ENCODE assay signal across 24 mouse cellular contexts in the genomic region with DNA sequence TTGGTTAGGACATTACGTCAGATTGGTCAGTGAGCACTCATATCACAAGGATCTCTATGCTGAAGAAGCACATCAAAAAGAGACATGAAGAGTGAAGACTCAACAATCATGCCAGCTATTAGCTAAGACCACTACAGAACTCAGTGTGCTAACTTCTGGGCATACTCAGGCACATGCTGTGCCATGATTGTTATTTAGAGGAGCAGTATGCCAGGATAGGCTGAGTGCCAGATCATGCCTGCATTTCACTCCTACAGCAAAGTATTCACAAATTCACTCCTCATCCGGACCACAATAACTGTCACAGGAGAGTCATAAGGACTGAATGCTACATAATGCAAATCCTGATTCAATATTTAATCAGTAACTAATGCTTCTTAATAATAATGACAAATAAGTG.
DNase-seq lines count a peak whose midpoint lies in the region; ATAC-seq and TF ChIP-seq lines count a peak whose summit lies in the region.
"Had no signal": no experiment of that assay in that cellular context is flagged by ENCODE, and none has a peak within 500 bp of the region (broad histone marks: within the 10 kb centered on the region; RNA-seq: fewer than 3 reads in every experiment).

No protein-coding gene starts in this region.

- no peak overlapping the region for H3K9ac ChIP-seq in forebrain, postnatal 0 days
- H3K9ac ChIP-seq in midbrain, embryonic 11.5 days (ENCODE audit: low read length): no peak overlapping the region
- no peak overlapping the region for H3K9ac ChIP-seq in midbrain, embryonic 15.5 days
- H3K9ac ChIP-seq: embryonic facial prominence, embryonic 15.5 days; heart, embryonic 12.5 days; kidney, embryonic 15.5 days; limb, embryonic 13.5 days; liver, embryonic 12.5 days; midbrain, embryonic 12.5 days; neural tube, embryonic 12.5 days had no signal

- no peak for TF ChIP-seq CTCF in forebrain, postnatal 0 days (IDR thresholded peaks at IDR 0.05; ENCODE audit: low read depth)
- no peak for TF ChIP-seq CTCF in brain, embryonic 14.5 days (IDR thresholded peaks at IDR 0.05; ENCODE audit: borderline replicate concordance, extremely low read depth, insufficient read depth, insufficient read length)
- no peak for TF ChIP-seq CTCF in lung, adult 2 months (IDR thresholded peaks at IDR 0.05; ENCODE audit: insufficient read depth, low read length)

- peak; percentile 21 for DNase-seq in forebrain, postnatal 0 days
- no peak for DNase-seq in forebrain, embryonic 10.5 days (ENCODE audit: extremely low spot score, low spot score)
- DNase-seq in midbrain, embryonic 11.5 days (ENCODE audit: low spot score, missing footprints): peak; percentile 10
- peak; percentile 23 for DNase-seq in Muller cell, postnatal 12 days (ENCODE audit: inconsistent ontology term)
- DNase-seq in brain, embryonic 14.5 days (ENCODE audit: low read depth): peak; percentile 75
- no peak for DNase-seq in lung, adult 2 months
- DNase-seq: adrenal gland, adult 8-10 months; cerebellum, adult 8-10 months; gastrocnemius, postnatal 10 days; heart, adult 11 months; kidney, adult 11 months; kidney, postnatal 36 days; lung, adult 18-20 months; lung, postnatal 14 days; thymus, postnatal 25 days had no signal

- ATAC-seq in forebrain, postnatal 0 days: no peak
- no peak for ATAC-seq in midbrain, embryonic 11.5 days (ENCODE audit: low FRiP score)
- no peak for ATAC-seq in midbrain, embryonic 15.5 days (replicated peaks)
- ATAC-seq: activated CD4-positive, CD25-positive, alpha-beta regulatory T cell, adult 4 months; liver, embryonic 12.5 days had no signal

- no peaks in the 10 kb centered on the region for H3K4me1 ChIP-seq in forebrain, postnatal 0 days (ENCODE audit: insufficient read depth)
- peaks cover 14% of the 10 kb centered on the region for H3K4me1 ChIP-seq in forebrain, embryonic 10.5 days
- H3K4me1 ChIP-seq in midbrain, embryonic 11.5 days (ENCODE audit: control insufficient read depth, insufficient read depth, low read length): no peaks in the 10 kb centered on the region
- H3K4me1 ChIP-seq in midbrain, embryonic 15.5 days: no peaks in the 10 kb centered on the region
- H3K4me1 ChIP-seq in lung, adult 2 months (ENCODE audit: control insufficient read depth, insufficient read depth, low read length): no peaks in the 10 kb centered on the region
- H3K4me1 ChIP-seq: embryonic facial prominence, embryonic 15.5 days; heart, embryonic 12.5 days; kidney, embryonic 15.5 days; liver, embryonic 12.5 days; midbrain, embryonic 12.5 days; neural tube, embryonic 12.5 days had no signal

- no peaks in the 10 kb centered on the region for H3K27me3 ChIP-seq in forebrain, postnatal 0 days (ENCODE audit: insufficient read depth, low read length)
- peaks cover 21% of the 10 kb centered on the region; the same call in 1 of the 2 replicates for H3K27me3 ChIP-seq in forebrain, embryonic 10.5 days (ENCODE audit: poor library complexity, severe bottlenecking)
- H3K27me3 ChIP-seq in midbrain, embryonic 11.5 days (ENCODE audit: control insufficient read depth, insufficient read depth, low read length): no peaks in the 10 kb centered on the region
- no peaks in the 10 kb centered on the region for H3K27me3 ChIP-seq in midbrain, embryonic 15.5 days (replicated peaks)
- H3K27me3 ChIP-seq: embryonic facial prominence, embryonic 15.5 days; heart, embryonic 12.5 days; kidney, embryonic 15.5 days; limb, embryonic 13.5 days; liver, embryonic 12.5 days; midbrain, embryonic 12.5 days; neural tube, embryonic 12.5 days had no signal

- H3K4me3 ChIP-seq in forebrain, postnatal 0 days (ENCODE audit: low read depth, low read length): no peak overlapping the region
- no peak overlapping the region for H3K4me3 ChIP-seq in forebrain, embryonic 10.5 days
- H3K4me3 ChIP-seq in midbrain, embryonic 11.5 days (ENCODE audit: low read depth, low read length): no peak overlapping the region
- H3K4me3 ChIP-seq in midbrain, embryonic 15.5 days: no peak overlapping the region
- no peak overlapping the region for H3K4me3 ChIP-seq in lung, adult 2 months (replicated peaks; ENCODE audit: extremely low read depth, low read depth, low read length)
- H3K4me3 ChIP-seq: embryonic facial prominence, embryonic 15.5 days; heart, embryonic 12.5 days; kidney, embryonic 15.5 days; limb, embryonic 13.5 days; liver, embryonic 12.5 days; midbrain, embryonic 12.5 days; neural tube, embryonic 12.5 days had no signal

- 71% methylated on average over 2 of the region's 2 CpGs for WGBS in forebrain, postnatal 0 days
- 89% methylated on average over 2 of the region's 2 CpGs for WGBS in forebrain, embryonic 10.5 days
- WGBS in midbrain, embryonic 11.5 days: 95% methylated on average over 2 of the region's 2 CpGs
- WGBS in midbrain, embryonic 15.5 days: 85% methylated on average over 2 of the region's 2 CpGs
- WGBS in lung, adult 2 months: 77% methylated on average over 2 of the region's 2 CpGs

- H3K27ac ChIP-seq in forebrain, postnatal 0 days (ENCODE audit: low read depth, low read length): no peak overlapping the region
- H3K27ac ChIP-seq in forebrain, embryonic 10.5 days: no peak overlapping the region
- H3K27ac ChIP-seq in midbrain, embryonic 11.5 days (ENCODE audit: low read depth, low read length): no peak overlapping the region
- no peak overlapping the region for H3K27ac ChIP-seq in midbrain, embryonic 15.5 days
- H3K27ac ChIP-seq: embryonic facial prominence, embryonic 15.5 days; kidney, embryonic 15.5 days; limb, embryonic 13.5 days; liver, embryonic 12.5 days; midbrain, embryonic 12.5 days; neural tube, embryonic 12.5 days had no signal

- no peaks in the 10 kb centered on the region for H3K36me3 ChIP-seq in forebrain, postnatal 0 days (ENCODE audit: insufficient read depth)
- H3K36me3 ChIP-seq in forebrain, embryonic 10.5 days (replicated peaks): no peaks in the 10 kb centered on the region
- no peaks in the 10 kb centered on the region for H3K36me3 ChIP-seq in midbrain, embryonic 11.5 days (ENCODE audit: control insufficient read depth, insufficient read depth, low read length)
- H3K36me3 ChIP-seq in midbrain, embryonic 15.5 days (replicated peaks): no peaks in the 10 kb centered on the region
- H3K36me3 ChIP-seq: embryonic facial prominence, embryonic 15.5 days; heart, embryonic 12.5 days; kidney, embryonic 15.5 days; limb, embryonic 13.5 days; liver, embryonic 12.5 days; midbrain, embryonic 12.5 days; neural tube, embryonic 12.5 days had no signal

- H3K4me2 ChIP-seq in forebrain, postnatal 0 days (ENCODE audit: low read depth): no peak overlapping the region
- H3K4me2 ChIP-seq in midbrain, embryonic 11.5 days: no peak overlapping the region
- H3K4me2 ChIP-seq in midbrain, embryonic 15.5 days: no peak overlapping the region
- H3K4me2 ChIP-seq: embryonic facial prominence, embryonic 15.5 days; heart, embryonic 12.5 days; kidney, embryonic 15.5 days; limb, embryonic 13.5 days; liver, embryonic 12.5 days; midbrain, embryonic 12.5 days; neural tube, embryonic 12.5 days had no signal

- H3K9me3 ChIP-seq in forebrain, postnatal 0 days (ENCODE audit: low read length): no peaks in the 10 kb centered on the region
- H3K9me3 ChIP-seq in forebrain, embryonic 10.5 days: no peaks in the 10 kb centered on the region
- no peaks in the 10 kb centered on the region for H3K9me3 ChIP-seq in midbrain, embryonic 11.5 days (ENCODE audit: control insufficient read depth, low read length)
- H3K9me3 ChIP-seq in midbrain, embryonic 15.5 days: no peaks in the 10 kb centered on the region
- H3K9me3 ChIP-seq: embryonic facial prominence, embryonic 15.5 days; heart, embryonic 12.5 days; kidney, embryonic 15.5 days; limb, embryonic 13.5 days; liver, embryonic 12.5 days; midbrain, embryonic 12.5 days; neural tube, embryonic 12.5 days had no signal

- TF ChIP-seq POLR2A in brain, embryonic 14.5 days (IDR thresholded peaks at IDR 0.05; ENCODE audit: borderline replicate concordance, extremely low read depth, insufficient read depth, insufficient read length, poor library complexity, severe bottlenecking): no peak
- no peak for TF ChIP-seq POLR2A in lung, adult 2 months (IDR thresholded peaks at IDR 0.05; ENCODE audit: borderline replicate concordance, extremely low read depth, low read depth, low read length)

Comparison
In these comparisons a context has a peak if more than half of its experiments do, and no peak if none do; other contexts are left out.
1. DNase-seq: peak in forebrain, postnatal 0 days (single experiment), midbrain, embryonic 11.5 days (single experiment), Muller cell, postnatal 12 days (single experiment) and brain, embryonic 14.5 days (single experiment); none in forebrain, embryonic 10.5 days (single experiment) and lung, adult 2 months (single experiment).